Mouse (Mus musculus) spleen, adult 2 months (tissue): Measurements from ENCODE around the gene Prrxl1. TPM values are rescaled to one million over a fixed set of nuclear protein-coding genes. Genes with fewer than 3 reads are reported as not detected.

Experiments
- DNase-seq, 2 experiments: peaks; one replicate each; pipeline versions ENCODE4 v3.0.0 to v3.0.0-alpha.2; 2012 to 2021; ENCODE audit warnings: low spot score in 2 of 2, low read depth in 1 of 2
- H3K27ac ChIP-seq: fragments of 200-500 bp; 2 replicates; pipeline ENCODE4 v1.5.1; 2012; ENCODE audit warnings: low read length, inconsistent platforms; ENCODE audit not compliant: insufficient read depth
- H3K27me3 ChIP-seq: fragments of 200-500 bp; 2 replicates; pipeline ENCODE4 v1.6.1; 2012; ENCODE audit warnings: mild to moderate bottlenecking, moderate library complexity, low read length, inconsistent platforms; ENCODE audit not compliant: control insufficient read depth, insufficient read depth
- H3K36me3 ChIP-seq: fragments of 200-500 bp; 2 replicates; pipeline ENCODE4 v1.6.1; 2012; ENCODE audit warnings: mild to moderate bottlenecking, low read length, inconsistent platforms; ENCODE audit not compliant: control insufficient read depth, insufficient read depth
- H3K4me1 ChIP-seq: fragments of 200-500 bp; 2 replicates; pipeline ENCODE4 v1.6.1; 2011; ENCODE audit warnings: inconsistent platforms; ENCODE audit not compliant: control insufficient read depth, insufficient read depth, insufficient read length
- H3K4me3 ChIP-seq: fragments of 200-500 bp; 2 replicates; pipeline ENCODE4 v1.5.1; 2011; ENCODE audit warnings: mild to moderate bottlenecking, inconsistent platforms; ENCODE audit not compliant: insufficient read depth, insufficient read length; ENCODE audit errors: extremely low read depth
- CTCF ChIP-seq: fragments of 200-500 bp; IDR thresholded peaks from 2 replicates; pipeline ENCODE4 v1.5.1; 2011; ENCODE audit warnings: mild to moderate bottlenecking, inconsistent platforms; ENCODE audit not compliant: insufficient read depth, insufficient read length, insufficient replicate concordance; ENCODE audit errors: extremely low read depth
- POLR2A ChIP-seq: fragments of 200-500 bp; IDR thresholded peaks from 2 replicates; pipeline ENCODE4 v1.6.1; 2011; ENCODE audit warnings: low read depth, low read length, inconsistent platforms
- WGBS: fragments of 180-500 bp; shearing (Covaris S2); methylation state at CpG from one replicate; pipeline ENCODE4 v1.1.7; 2018; 5-methylcytosine and 5-hydroxymethylcytosine counted together
- polyA plus RNA-seq: library from polyadenylated mRNA; depleted of rRNA; stranded (reverse); fragments of >200 nt; gene quantifications from 2 replicates; pipeline ENCODE4 v1.2.3, GENCODE M21; 2012

Prrxl1 gene
- polyA plus RNA-seq, 1 experiment: not detected

- 86% methylated on average over 8 of the region's 8 CpGs for WGBS
- Histone ChIP-seq H3K27ac (no peak overlapping the region), H3K4me1 (no peaks in the 10 kb centered on the region), H3K27me3 (no peaks in the 10 kb centered on the region), H3K36me3 (peaks cover 38% of the 10 kb centered on the region), H3K4me3 (no peak overlapping the region)
- no peak for TF ChIP-seq CTCF
- TF ChIP-seq POLR2A: no peak
- DNase-seq: no peak
These were observed 26.7 kb upstream of the Prrxl1 start for GRCm38 (mm10) chr14:32572519-32572918.

- Histone ChIP-seq H3K27ac (no peak overlapping the region), H3K36me3 (peaks cover 15% of the 10 kb centered on the region), H3K27me3 (no peaks in the 10 kb centered on the region), H3K4me3 (no peak overlapping the region), H3K4me1 (no peaks in the 10 kb centered on the region)
- WGBS: 91% methylated on average over 2 of the region's 2 CpGs
- DNase-seq: no peak
- TF ChIP-seq CTCF (no peak), POLR2A (no peak)
These were observed 20.8 kb upstream of the Prrxl1 start for GRCm38 (mm10) chr14:32578420-32578819.

DNA sequence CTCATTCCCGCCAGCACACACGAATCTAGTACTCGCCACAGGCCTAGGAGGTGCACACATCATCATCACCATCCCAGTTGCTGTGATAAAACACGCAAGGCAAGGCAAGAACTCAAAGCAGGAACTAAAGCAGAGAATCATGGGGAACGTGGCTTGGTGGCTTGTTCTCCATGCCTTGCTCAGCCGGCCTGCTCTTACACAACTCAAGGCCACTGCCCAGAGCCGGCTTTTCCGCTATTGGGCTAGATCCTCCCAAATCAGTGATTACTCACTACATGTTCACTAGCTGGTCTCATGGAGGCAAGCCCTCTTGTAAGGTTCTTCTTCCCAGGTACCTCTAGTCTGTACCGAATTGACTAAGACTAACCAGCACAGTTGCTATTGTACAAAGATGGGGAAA is 15.5 kb upstream of the Prrxl1 start:
- no peak overlapping the region for H3K27ac ChIP-seq
- DNase-seq: no peak
- H3K4me1 ChIP-seq: no peaks in the 10 kb centered on the region
- no peak overlapping the region for H3K4me3 ChIP-seq
- no peak for TF ChIP-seq POLR2A
- no peak for TF ChIP-seq CTCF
- no peaks in the 10 kb centered on the region for H3K27me3 ChIP-seq
- 85% methylated on average over 9 of the region's 9 CpGs for WGBS
- no peaks in the 10 kb centered on the region for H3K36me3 ChIP-seq

DNA sequence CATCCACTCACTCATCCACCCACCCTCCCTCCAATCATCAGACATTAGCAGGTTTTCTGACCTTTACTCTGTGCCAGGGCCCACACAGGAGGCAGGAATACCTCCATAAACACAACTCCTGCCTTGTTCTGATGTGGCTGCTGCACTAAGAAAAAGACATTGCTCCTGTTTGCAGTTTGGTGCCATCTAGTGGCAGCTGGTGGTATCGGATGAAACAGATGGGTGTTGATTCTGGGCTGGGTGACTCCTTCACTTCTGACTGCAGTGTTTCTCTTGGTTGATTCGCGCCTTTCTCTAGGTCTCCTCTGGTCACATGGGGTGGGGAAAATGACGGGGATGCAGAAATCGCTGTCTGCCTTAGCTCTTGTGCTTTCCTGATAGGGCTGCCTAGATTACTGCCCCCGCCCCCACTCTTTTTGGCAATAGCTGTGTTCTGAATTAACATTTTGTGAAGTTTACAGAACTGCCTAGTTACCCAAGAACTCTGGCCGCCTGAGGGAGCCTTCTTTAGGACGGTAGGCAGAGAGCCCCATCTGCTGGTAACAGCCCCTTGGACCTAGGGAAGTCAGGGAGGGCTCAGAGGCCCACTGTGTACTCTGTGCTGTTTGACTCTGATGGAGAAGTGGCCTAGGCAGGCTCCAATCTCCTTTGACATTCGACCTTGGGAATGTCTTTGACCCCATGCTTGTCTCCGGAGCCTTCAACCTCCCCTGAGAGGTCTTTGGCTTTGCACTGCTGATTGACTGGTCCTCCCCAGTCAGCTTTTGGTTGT is 12.0 kb upstream of the Prrxl1 start:
- no peaks in the 10 kb centered on the region for H3K36me3 ChIP-seq
- DNase-seq: peak; percentile 5 to 39
- H3K27me3 ChIP-seq: no peaks in the 10 kb centered on the region
- H3K4me3 ChIP-seq: no peak overlapping the region
- no peak for TF ChIP-seq POLR2A
- peak; percentile 61; the same call in 1 of the 2 replicates for TF ChIP-seq CTCF
- 18% methylated on average over 10 of the region's 10 CpGs for WGBS
- no peaks in the 10 kb centered on the region for H3K4me1 ChIP-seq
- H3K27ac ChIP-seq: no peak overlapping the region

GRCm38 (mm10) chr14:32590377-32590776 is 8.8 kb upstream of the Prrxl1 start:
- Histone ChIP-seq H3K4me1 (no peaks in the 10 kb centered on the region), H3K27ac (no peak overlapping the region), H3K27me3 (no peaks in the 10 kb centered on the region), H3K36me3 (no peaks in the 10 kb centered on the region), H3K4me3 (no peak overlapping the region)
- DNase-seq: no peak
- 76% methylated on average over 3 of the region's 3 CpGs for WGBS
- TF ChIP-seq CTCF: no peak
- no peak for TF ChIP-seq POLR2A

GRCm38 (mm10) chr14:32597232-32598231 is 1.7 kb upstream of the Prrxl1 start:
- 6% methylated on average over 78 of the region's 78 CpGs for WGBS
- no peaks in the 10 kb centered on the region; the same call in 1 of the 2 replicates for H3K4me1 ChIP-seq
- no peak overlapping the region for H3K4me3 ChIP-seq
- peak; percentile 12 to 29 for DNase-seq
- TF ChIP-seq POLR2A (no peak), CTCF (no peak)
- no peaks in the 10 kb centered on the region for H3K36me3 ChIP-seq
- peaks cover 29% of the 10 kb centered on the region for H3K27me3 ChIP-seq
- no peak overlapping the region for H3K27ac ChIP-seq
